Mouse (Mus musculus): ENCODE measurements around the gene 1810013L24Rik.
"Not testable (repeated sequence)": the region's sequence is repeated elsewhere in the genome, so short reads cannot be mapped to it uniquely, and the experiment has no call there.

1810013L24Rik gene

DNA sequence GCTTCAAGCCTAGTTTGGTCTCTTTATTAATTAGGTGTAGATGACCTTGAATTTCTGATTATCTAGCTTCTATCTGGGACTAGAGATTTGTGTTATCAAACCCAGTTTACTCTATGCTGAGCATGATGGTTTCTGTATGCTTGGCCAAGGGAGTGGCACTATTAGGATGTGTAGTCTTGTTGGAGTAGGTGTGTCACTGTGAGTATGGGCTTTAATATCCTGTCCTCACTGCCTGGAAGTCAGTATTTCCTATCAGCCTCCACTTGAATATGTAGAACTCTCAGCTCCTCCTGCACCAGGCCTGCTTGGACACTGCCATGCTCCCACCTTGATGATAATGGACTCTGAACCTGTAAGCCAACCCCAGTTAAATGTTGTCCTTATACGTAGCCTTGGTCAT lies 7.0 kb downstream of the 1810013L24Rik start:
- DNase-seq (ENCODE audit: low read depth, low spot score): no peak

DNA sequence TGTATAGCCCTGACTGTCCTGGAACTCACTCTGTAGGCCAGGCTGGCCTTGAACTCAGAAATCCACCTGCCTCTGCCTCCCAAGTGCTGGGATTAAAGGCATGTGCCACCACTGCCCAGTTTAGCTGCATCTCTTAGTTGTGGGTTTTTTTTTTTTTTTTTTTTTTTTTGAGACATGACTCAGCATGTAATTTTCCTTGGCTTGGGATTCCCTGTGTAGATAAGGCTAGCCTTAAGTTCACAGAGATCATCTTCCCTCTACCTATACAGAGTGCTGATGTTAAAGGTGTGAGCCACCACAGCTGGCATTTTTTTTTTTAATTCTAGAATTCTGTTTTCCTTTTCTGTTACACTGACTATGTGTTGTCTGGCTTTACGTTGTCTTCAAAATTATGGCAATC lies 7.7 kb downstream of the 1810013L24Rik start:
- DNase-seq (ENCODE audit: low read depth, low spot score): no peak

DNA sequence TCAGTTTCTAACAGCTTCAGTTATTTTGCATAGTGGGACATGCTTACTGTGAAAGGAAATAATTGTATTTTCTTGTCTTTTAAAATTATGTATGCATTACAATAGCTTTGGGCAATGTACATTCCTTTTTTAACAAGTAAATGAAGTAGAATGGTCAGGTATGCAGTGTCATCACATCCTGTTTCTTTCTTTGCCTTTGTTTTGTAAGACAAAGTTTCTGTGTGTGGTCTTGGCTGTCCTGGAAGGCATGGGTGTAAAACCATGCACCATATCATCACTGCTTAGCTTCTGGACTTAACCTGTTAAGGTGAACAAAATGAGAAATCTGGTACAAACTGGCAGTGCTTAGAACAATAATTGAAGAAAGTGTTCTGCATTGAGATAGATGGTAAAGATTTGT lies 9.0 kb downstream of the 1810013L24Rik start:
- DNase-seq (ENCODE audit: low read depth, low spot score): no peak

DNA sequence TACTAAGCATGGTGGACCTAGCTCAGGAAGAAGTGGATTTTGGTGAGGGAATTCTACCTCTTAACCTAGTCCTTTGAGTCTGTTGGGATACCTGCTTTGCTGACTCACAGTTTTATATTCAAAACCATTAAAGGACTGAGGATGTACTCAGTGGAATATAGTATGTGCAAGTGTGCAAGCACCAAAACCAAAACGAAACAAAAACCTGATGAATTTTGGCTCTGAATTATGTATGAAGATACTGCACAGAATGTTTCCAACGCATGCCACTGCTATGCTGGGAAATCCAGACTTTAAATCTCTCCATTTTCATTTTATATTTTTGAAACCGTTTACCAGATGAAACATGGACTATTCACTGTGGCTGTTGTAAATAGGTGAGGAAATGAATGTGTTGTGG lies 10.7 kb downstream of the 1810013L24Rik start:
- no peak for DNase-seq (ENCODE audit: low read depth, low spot score)

DNA sequence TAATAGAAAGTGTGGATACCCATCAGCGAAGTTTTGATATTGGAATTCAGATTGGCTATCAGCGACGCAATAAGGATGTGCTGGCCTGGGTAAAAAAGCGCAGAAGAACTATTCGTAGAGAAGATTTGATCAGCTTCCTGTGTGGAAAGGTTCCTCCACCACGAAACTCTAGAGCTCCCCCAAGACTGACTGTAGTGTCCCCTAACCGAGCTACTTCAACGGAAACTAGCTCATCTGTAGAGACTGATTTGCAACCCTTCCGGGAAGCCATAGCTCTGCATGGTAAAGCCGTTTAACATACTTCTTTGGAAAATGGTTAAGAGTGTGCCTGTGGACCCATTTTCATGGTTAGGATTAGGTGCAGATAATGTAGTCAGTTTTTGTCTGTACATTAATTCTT lies 13.1 kb downstream of the 1810013L24Rik start:
- DNase-seq (ENCODE audit: low read depth, low spot score): no peak

DNA sequence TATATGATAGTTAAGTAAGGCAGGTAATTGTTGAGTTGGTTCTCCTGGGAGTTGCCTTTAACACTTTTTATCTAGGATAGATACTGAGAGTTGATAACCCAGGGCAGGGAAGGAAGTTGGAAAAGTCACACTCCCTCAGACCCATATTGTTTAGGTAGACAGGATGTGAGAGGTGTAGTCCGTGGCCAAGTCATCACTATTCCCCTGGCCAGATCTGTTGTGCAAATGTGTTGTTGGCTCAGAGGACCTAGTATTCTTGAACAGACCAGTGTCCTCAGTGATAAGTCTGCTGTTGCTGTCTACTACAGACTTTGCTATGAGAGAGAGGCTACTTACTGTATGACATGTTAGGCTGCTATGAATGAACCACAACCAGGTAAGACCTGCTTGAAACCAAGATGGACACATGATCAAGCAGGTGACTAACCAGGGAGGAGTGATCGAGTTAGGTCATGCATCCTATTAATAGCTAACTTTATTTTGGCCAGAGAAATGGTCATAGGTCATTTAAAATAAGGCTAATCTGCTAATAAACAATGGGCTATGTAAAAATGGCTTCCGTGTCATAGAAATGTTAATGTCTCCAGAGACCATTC lies 13.8 kb downstream of the 1810013L24Rik start:
- DNase-seq (ENCODE audit: low read depth, low spot score): no peak

DNA sequence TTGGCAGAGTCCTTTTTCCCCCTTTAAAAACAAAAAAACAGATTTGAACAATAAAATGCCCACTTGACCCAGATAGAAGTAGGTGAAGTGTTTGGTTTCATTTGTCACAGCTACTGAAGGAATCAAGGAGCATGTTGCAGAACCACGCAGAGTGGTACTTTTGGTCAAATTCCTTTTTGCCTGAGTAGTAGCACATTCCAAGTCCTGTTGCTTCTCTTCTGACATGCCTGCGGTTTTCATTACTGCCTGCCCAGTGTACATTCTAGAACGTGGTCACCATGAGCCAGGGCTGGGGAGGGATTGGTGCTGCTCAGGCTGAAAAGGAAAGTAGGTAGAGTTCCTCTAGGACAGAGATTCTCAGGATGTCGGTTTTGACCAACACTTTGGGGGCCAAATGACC lies 16.1 kb downstream of the 1810013L24Rik start:
- DNase-seq (ENCODE audit: low read depth, low spot score): no peak

DNA sequence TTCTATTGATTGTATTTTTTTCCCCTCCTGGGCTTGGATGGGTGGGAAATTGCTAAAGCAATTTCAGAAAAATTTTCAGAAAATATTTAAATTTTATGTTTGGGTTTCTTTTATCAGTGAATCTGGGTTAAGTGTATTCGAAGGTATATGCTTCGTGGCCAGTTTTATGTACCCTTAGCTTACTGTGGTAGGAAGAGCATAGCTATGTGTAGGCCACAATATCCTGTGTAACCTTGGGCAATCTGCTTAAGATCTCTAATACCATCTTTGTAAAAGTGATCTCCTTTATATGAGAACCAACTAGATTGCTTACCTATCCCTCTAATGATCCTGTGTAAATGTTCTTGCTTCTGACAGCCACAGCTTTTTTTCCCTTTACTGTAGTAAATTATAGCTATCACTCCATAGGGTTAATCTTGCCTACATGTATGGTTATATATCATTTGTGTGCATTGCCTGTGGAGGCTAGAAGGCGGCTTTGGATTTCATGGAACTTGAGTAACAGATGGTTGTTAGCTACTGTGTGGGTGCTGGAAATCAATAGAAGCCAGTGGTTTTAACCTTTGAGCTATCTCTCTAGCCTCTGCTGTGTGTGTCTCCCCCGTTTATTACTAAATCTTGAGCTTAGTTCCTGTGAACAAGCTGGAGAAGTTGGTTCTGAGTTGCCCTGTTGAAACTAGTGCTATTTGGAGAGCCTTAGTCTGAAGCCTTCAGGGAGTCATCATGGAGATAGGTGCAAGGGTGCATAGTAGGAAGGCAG lies 18.6 kb downstream of the 1810013L24Rik start:
- no peak for DNase-seq (ENCODE audit: low read depth, low spot score)

DNA sequence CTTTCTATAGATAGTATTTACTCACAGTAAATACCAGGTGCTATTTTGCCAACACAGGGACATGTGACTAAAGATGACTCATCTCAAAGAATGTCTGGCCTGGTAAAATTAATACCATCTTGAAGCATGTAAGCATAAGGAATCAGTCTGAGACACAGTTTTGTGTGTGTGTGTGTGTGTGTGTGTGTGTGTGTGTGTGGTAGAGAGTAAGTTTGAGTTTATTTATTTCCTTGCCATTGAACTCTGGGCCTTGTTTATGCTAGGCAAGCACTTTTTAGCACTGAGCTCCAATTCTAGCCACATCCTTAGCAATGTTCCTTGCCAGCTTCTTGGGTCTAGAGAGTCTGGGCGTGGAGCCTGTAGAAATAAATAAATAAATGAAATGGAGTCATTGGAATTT lies 20.0 kb downstream of the 1810013L24Rik start:
- no peak for DNase-seq (ENCODE audit: low read depth, low spot score)

DNA sequence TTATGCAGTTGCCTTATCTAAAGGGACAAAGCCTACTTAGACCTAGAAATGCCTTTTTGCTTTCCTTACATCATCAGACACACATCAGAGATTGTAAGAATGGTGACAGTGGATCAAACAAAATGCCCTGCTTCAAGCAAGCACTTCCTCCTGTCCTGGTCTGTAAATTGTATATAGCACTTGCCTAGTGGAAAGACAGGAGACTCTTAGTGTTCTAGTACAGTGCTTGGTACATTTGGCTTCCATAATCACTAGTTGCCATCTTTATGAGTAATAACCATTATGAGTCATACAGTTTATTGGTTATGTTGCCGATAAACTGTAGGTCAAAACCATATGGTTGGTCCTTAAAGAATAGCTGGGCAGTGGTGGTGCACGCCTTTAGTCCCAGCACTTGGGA lies 25.2 kb downstream of the 1810013L24Rik start:
- DNase-seq (ENCODE audit: low read depth, low spot score): no peak

DNA sequence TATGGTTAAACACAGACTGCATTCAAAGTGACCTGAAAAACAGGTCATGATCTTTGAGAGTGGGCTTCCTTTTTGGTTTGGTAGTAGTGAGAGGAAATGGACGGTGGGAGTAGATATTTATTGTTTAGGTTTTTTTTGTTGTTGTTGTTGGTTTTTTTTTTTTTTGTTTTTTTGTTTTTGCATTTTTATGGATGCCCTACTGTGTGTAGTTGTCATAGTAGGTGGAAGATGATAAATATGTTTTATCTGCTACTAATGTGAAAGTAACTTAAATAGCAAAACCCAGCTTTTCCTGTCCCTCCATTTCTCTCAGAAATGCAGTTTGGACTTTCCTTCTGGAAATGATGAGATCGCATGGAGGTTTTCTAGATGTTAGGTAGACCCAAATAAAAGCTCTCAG lies 26.9 kb downstream of the 1810013L24Rik start:
- no peak for DNase-seq (ENCODE audit: low read depth, low spot score)

DNA sequence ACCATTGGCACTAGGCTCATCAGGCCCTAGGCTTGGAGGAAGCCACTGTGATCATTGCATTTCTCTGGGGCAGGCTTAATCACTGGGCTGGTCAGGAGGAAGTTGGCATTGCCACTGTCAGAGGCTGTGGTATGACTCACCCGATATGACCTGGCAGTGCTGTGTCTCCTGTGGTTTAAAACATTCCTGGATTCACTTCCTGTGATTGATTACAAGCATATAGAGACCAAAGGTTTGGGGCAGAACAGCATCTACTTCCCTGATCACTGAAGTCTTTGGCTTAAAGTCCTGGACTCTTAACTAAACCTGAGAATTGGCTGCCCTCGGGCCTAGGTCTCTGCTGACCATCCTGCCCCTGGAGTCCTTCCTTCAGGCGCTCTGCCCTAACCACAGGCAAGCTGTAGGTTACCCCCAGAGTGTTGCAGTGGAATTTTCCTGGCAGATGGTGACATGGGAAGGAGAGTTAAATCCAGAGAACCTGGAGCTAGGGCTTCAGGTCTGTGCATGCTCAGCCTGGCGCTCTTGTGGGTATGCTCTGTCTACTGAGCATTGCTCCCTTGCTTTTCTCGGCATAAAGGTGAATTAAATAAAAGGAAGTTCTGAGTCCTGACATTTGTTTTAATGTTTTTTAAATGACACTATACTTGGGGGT lies 32.6 kb downstream of the 1810013L24Rik start:
- no peak for DNase-seq (ENCODE audit: low read depth, low spot score)

DNA sequence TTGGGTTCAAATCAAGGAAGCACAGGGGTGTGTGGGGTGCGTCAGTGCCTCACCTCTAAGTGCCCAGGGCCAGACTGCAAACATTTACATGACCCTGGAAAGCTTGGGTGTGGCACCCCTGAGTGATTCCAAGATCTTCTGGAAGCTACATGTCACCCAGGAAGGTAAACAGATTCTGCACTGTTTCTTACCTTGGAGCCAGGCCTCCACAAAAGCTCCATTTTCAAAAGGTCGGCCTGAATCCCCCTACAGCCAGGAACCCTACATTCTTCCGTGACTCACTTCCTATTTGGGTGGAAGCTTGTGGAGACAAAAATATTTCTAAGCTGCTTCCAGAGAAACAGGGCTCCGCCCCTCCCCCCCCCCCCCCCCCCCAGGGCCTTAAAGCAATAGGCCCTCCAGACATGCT lies 34.3 kb downstream of the 1810013L24Rik start:
- no peak for DNase-seq (ENCODE audit: low read depth, low spot score)

DNA sequence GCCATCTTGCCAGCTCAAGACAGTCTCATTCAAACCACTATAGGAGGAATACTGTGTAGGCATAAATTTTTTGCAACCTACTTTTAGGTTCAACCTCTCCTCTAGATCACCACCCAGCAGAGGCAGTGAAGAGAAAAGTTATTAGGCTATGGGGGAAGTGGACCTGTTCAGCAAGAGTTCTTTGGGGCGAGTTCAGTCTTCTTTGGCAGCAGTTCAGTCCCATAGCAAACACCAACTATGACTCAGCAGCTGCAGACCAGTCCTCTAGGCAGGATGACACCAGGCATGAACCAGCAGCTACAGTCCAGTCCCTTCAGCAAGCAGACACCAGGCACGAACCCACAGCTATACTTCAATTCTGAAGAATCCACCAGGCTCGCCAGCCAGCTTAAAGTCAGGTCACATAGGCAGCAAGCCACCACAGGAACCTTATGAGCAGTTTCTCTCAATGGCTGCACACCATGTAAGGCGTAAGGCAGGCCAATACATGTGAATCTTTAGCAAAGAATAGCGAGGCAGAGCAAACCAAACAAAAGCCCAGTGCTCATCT lies 37.6 kb downstream of the 1810013L24Rik start:
- no peak for DNase-seq (ENCODE audit: low read depth, low spot score)

DNA sequence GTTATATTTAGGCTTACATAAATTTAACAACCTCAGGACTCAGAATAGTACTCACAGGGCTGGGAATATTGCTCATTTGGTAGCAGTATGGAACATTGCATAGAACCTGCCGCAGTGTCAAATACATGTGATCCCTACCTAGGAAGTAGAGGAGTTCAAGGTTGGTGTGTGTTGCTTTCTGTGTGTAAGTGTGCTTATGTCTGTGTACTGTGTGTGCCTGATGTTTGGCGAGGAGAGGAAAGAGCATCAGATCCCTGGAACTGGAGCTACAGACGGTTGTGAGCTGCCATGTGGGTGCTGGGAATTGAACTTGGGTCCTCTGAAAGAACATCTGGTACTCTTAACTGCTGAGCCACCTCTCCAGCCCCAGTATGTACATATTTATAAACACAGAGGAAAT lies 38.6 kb downstream of the 1810013L24Rik start:
- DNase-seq (ENCODE audit: low read depth, low spot score): no peak

DNA sequence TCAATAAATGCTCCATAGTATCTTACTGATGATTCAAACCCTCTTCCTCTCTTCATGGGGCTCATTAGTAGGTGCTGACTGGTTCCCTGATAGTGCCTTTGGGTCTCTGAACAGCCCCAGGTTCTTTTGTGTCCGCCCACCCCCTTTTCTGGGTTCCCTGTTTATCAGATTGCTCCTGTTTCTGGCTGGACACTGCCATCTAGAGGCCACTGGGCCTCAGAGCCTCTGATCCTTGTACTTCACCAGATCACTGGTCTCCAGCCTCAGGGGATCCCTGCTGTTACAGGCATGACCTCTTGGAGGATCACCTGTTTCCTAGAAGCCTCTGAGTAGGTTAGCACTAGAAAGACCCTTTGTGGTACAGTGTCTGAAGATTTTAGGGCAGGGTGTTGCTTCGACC lies 39.8 kb downstream of the 1810013L24Rik start:
- DNase-seq (ENCODE audit: low read depth, low spot score): peak; percentile 51

DNA sequence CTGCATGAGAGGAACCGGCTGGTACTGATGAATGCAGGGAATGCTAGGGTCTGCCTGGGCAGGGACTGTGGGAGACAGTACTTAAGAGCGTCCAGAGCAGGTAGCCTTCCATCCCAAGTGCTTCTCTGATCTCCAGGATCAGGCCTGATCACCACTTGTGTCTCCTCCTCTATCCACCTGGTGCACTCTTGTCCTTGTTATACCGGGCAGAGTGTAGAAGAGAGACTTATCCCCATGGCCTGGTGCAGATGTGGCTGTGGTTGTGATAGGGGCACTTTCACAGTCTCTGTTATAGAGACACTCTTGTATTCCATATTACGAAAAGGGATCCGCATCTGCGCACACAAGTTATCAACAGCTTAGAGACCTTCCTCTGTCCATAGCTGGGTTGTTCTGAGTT lies 41.5 kb downstream of the 1810013L24Rik start:
- no peak for DNase-seq (ENCODE audit: low read depth, low spot score)

DNA sequence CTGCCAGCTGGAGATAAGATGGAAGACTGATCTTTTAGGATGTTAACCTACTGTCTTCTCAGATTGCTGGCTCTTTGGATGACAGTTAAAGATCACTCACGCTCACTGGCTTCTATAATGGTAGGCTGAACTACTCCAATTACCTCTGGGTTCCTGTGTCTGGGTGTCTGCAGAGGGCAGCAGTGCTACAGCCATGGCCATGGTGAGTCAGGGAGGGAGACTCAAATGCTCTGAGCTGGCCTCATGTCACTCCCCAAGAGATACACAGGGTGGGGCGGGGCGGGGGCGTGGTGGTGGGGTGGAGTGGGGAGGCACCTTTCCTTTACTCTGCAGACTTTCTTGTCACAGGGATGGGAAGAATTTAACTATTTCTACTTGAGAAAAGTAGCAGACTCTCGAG lies 42.1 kb downstream of the 1810013L24Rik start:
- no peak for DNase-seq (ENCODE audit: low read depth, low spot score)

DNA sequence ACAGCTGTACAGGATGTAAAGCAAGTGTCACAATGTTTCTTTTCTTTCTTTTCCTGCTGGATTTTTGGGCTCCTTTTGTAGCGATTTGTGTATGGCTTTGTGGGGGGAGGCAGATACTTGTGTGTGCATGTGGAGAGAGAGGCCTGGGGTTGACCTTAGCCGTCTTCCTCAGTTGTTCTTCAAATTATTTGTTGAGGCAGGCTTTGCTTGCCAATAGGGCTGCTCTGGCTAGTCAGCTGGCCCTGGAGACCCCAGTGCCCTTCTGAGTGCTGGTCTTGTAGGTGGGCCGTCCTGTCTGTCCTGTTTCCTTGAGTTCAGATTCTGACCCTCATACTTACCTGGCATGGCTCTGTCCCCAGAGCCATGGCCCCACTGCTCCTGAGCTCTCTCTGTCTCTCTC lies 42.6 kb downstream of the 1810013L24Rik start:
- no peak for DNase-seq (ENCODE audit: low read depth, low spot score)

DNA sequence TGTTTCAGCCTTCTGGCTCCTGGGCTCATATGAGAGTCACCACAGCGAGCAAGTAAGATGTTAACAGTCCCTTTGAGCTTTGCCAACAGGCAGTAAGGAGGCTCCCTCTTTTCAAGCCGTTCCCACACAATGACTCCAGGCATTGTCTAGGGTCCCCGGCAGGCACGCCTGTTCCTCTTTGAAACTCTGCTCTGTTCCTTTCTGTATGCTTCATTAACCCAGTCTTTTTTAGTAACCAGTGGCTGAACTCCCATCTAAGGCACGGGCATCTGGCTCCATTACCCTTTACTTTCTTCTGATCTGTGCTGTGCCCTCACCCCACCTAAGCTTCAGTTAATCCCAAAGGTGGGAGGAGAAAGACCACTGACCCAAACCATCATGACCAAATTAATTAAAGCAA lies 50.2 kb downstream of the 1810013L24Rik start:
- DNase-seq (ENCODE audit: low read depth, low spot score): no peak

DNA sequence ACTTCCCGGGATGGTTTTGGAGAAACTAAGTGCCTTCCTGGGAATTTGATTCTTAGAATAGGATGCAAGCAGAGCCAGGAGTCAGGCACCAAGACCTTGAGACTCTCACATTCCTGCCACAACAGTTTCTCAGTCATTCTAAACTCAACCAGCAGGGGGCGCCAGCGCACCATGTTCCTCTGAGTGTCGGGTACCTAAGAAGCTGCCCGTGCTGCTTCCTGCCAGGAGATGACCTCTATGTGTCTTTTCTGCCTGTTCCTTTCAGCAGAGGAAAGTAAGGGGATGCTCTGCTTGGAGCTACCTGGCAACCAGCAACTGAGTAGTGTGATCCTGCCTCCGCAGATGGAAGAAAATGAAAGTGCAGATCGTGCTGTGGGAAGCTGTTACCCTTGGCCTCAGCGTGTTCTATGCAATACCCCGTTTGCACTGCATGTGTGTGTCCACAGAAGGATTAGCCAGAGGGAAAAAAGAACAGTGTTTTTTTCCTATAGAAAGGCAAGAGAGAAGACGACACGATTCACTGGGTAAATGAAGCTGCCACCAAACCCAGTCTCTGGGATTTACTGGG lies 53.9 kb downstream of the 1810013L24Rik start:
- DNase-seq (ENCODE audit: low read depth, low spot score): peak; percentile 72

DNA sequence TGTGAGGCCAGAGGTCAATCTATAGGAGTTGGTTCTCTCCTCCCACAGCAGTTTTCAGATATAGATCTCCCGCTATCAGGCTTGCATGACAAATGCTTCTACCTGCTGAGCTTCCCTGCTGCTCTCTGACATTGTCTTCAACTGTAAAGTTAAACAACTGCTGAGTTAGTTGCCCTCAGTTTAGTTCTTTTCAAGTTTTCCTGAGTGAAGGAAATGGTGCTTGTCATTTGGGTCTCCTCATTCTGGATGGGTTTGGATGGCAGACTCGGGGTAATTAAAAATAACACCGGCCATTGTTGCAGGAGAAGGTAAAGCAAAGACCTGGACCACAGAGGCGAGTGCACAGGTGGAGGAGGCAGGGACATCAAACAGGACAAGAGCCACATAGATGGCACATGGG lies 64.3 kb downstream of the 1810013L24Rik start:
- DNase-seq (ENCODE audit: low read depth, low spot score): not testable (repeated sequence)
